Mouse (Mus musculus) left cerebral cortex, postnatal 25 days (tissue): ENCODE measurements around the gene Tnrc18. TPM values are rescaled to one million over a fixed set of nuclear protein-coding genes. Genes with fewer than 3 reads are reported as not detected.
A peak's percentile ranks its signal among the peaks of the same experiment; 100 is the strongest.
"Not testable (repeated sequence)": the region's sequence is repeated elsewhere in the genome, so short reads cannot be mapped to it uniquely, and the experiment has no call there.

Experiments used
- DNase-seq, 2 experiments: peaks; one replicate each; pipeline ENCODE4 v3.0.0; 2022; ENCODE audit warnings: low spot score in 2 of 2, mixed read lengths in 1 of 2
- intact Hi-C: fragments of 180-260 bp; cut with DNase I; formaldehyde crosslinking; loops from one replicate; pipeline ENCODE4 v1.15.1; 2025
- total RNA-seq, 2 experiments: library from RNA; stranded (reverse); gene quantifications; 2 replicates each; pipeline ENCODE4 v1.2.3; 2021

The Tnrc18 gene
- 100 to 1,000 TPM; 114 to 125 TPM for total RNA-seq

DNA sequence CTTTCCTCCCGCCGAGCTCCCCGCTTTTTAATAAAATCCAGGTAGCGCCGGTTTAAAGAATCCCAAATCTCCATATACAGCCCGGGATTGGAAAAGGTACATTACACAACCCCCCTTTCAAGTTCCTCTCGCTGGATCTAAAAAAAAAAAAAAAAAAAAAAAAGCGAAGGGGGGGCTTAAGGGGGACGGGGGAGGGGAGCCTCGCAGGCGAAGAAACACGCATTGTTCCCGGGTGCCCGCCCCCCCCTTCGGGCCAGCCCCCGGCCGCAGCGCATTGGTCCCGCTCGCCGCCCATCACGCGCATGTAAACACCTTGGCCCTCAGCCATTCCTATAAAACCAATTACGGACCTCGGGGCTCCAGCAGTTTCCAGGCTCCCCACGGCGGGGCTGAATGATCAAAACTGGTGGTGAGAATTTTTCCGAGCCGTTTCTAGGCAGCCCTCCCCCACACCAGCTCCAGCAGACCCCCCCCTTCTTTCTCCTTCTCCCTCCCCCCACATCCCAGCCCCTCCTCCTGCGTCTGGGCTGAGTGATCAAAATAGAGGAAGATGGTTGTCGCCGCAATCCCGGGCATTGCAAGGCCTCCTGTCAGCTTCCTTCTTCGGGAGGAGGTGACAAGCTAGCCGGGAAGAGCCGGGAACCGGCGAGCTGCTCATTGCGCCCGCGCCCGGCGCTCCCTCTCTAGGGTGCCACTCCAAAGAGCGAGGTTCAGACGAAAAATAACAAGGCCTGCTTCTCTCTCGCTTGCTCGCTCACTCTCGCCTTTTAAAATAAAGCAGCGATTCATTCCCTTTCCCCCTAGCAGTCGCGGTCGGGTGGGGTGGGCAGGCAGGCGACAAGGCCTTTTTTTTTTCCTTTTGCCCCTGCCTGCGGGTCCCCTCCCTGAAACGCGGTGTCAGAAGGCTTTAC is at the start of gene Tnrc18:
TSS of gene Tnrc18 (minus strand) at position 139 of the 911 bp plus-strand sequence.
- intact Hi-C loops: loop anchor here (1.0 to 5.0 kb wide), 6 partner anchors 51 to 151 kb away; no protein-coding TSS in a partner anchor
- peak; percentile 98 to 99 for DNase-seq

DNA sequence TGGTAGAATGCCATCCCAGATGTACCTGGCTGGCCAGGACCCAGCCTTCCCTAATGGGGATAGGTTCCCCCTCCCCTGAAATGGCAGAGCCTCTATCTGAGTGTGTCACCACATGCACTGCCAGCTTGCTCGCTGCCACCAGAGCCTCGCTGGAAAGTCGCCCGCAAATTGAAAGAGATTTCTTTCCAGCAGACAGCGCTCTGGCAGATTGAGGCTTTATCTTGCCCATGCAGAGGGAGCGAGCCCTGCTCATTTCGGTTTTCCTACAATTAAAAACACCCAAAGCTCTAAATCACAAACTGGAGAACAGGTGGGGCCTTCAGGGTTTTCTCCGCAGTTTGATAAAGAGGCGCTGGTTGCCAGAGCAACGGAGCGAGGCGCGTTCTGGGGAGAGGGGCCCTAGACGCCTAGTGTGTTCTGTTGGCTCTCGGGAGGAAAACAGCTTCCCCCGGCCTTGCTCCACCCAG is 40.3 kb upstream of the Tnrc18 start:
- peak; percentile 76 to 85 for DNase-seq
- intact Hi-C loops: no loop called here

DNA sequence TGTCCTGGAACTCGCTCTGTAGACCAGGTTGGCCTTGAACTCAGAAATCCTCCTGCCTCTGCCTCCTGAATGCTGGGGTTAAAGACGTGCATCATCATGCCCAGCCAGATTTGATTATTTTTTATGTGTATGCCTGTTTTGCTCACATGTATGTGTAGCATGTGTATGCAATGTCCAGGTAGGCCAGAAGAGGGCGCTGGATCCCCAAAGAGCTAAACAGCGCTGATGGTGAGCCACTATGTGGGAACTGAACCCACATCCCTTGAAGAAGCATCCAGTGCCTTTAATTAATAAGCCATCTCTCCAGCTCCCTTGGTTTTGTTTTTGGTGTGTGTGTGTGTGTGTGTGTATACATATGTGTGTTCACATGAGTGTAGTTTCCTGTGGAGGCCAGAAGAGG is 38.9 kb upstream of the Tnrc18 start:
- DNase-seq: no peak
- intact Hi-C loops: no loop called here

DNA sequence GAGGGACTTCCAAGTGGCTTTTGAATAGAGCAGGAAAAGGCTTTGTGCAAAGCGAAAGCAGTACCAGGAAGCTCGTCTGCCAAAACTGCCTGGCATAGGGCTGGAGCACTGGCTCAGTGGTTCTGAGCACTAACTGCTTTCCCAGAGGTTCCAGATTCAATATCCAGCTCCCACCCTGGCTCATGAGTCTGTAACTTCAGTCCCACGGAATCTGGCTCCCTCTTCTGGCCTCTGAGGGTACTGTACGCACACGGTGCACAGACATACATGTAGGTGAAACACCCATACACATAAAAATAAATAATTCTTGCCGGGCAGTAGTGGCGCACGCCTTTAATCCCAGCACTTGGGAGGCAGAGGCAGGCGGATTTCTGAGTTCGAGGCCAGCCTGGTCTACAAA is 37.4 kb upstream of the Tnrc18 start:
- peak in 1 of 2 experiments; percentile 47 for DNase-seq
- intact Hi-C loops: no loop called here

DNA sequence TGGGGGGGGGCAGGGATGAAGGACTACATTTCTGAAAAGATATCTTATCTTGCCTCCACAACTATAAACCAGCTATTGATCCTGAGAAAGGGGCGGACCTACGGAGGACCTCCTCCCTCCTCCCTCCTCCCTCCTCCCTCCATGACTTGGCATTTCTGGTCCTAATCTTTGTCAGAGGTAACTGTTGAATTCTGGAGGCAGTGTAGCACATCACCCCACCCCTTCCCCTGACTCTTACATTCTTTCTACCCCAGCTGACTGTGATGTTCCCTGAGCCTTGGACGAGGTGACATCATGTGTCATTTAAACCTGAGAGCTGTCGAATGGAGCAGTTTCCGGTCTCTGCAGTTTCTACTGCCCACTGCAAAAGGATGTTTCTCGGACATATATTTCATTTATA is 36.1 kb upstream of the Tnrc18 start:
- intact Hi-C loops: no loop called here
- DNase-seq: no peak

DNA sequence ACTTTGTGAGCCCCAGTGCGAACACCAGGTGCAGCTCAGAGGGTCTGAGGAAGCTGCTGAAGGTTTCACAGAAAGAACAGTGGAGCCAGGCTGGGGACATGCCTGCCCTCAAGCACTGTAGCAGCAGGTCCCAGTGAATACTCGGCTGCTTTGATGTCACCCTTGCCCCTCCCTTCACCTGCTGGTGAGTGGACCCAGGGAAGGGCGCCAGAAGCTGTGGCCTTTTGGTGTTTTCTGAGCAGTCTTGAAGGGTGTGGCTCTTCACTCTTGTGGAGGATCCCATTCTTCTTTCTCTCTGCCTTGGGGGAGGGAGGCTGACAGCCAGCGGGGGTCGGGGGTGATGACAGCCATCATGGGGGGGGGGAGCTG is 34.2 kb upstream of the Tnrc18 start:
- DNase-seq: no peak
- intact Hi-C loops: no loop called here

DNA sequence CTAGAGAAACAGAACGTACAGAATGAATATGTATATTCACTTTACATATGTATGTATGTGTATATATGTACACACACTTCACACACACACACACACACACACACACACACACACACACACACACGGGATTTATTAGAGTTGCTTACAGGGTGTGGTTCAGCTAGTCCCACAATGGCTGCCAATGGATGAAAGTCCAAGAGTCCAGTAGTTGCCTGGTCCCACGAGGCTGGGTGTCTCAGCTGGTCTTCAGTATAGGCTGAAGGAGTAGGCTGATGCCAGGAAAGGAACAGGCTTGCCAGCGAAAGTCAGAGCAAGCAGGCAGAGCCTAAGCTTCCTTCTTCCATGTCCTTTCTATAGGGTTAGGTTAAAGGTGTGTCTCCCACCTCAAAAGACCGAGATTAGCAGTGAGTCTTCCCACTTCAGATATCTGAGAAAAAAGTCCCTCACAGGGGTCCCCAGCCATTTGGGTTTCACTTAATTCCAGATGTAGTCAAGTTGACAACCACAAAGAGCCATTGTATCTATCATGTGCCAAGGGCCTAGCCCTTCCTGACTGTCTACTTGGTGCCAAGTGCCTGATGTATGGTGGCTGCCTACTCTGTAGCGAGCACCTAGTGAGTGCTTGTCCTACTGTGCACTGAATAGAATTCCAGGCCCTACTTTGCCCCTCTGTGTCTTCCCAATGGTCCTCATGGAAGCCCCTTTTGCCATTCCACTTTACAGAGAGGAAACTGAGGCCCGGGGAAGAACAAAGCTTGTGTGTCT is 33.6 kb upstream of the Tnrc18 start:
- intact Hi-C loops: no loop called here
- no peak for DNase-seq

DNA sequence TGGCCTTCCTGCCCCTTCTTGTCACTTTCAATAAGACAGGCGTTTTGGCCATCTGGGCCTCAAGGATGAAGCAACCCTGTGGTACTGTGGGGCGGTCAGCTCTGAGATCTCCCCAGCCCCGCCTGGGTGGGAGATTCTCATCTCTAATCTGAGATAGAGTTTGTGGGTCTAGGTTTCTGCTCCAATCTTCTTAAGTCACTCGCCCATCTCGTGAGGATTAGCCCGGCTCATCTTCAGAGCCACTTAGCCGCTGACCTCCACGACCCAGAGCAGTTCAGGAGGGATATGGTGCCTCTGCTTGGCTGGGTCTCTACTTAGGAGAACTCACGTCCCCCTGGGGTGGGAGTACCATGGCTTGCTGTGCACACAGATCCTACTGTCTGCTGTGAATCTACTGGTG is 33.0 kb upstream of the Tnrc18 start:
- intact Hi-C loops: no loop called here
- no peak for DNase-seq

DNA sequence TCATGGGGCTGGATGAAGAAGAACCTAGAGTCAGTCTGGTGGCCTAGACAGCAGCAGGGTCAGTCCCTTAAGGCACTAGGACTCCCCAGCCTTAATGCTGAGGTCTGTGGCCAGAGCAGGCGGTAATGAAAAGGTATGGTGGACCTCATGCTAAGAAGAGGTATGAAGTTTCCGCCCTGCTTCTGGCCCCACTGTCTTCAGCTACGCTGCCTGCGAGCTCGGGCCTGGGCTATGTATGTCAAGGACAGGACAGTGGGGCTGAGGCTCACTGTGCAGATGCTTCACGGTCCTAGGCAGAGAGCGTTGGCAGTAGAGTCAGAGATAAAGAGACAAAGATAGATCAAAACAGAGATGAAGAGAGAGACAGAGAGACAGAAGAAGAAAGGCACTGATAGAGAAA is 31.4 kb upstream of the Tnrc18 start:
- DNase-seq: no peak
- intact Hi-C loops: no loop called here

DNA sequence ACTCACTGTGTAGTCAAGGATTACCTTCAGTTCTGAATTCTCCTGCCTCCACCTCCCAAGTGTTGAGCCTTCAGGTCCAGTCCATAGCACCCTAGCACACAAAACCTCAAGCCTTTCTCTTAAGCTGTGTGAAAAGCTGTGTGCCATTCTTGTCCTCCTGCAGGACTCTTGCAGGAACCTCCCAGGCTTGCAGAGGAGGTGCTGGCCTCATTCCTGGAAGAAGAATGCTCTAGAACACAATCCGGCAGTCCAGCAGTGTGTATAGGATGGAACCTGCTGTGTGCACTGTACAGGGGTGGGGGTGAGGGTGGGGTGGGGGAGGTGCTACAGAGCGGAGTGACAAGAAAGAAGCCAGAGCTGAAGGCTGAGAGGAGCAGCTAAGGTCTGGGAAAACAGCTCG is 30.7 kb upstream of the Tnrc18 start:
- DNase-seq: peak in 1 of 2 experiments; percentile 36
- intact Hi-C loops: no loop called here

DNA sequence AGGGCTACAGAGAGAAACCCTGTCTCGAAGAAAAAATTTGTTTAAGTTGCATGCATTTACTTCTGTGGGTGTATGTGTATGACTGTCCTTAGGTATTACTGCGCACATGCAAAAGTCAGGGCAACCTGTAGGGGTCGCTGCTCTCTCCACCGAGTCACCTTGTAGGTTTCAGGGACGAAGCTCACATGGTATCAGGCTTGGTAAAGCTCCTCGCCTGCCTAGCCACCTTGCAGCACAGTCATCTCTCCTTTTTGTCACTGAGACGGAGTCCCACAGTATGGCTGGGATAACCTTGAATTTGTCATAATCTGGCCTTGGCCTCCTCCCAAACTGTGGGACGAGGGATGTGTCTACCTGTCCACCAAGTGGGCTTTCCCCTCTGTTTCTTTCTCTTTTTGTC is 27.0 kb upstream of the Tnrc18 start:
- intact Hi-C loops: no loop called here

DNA sequence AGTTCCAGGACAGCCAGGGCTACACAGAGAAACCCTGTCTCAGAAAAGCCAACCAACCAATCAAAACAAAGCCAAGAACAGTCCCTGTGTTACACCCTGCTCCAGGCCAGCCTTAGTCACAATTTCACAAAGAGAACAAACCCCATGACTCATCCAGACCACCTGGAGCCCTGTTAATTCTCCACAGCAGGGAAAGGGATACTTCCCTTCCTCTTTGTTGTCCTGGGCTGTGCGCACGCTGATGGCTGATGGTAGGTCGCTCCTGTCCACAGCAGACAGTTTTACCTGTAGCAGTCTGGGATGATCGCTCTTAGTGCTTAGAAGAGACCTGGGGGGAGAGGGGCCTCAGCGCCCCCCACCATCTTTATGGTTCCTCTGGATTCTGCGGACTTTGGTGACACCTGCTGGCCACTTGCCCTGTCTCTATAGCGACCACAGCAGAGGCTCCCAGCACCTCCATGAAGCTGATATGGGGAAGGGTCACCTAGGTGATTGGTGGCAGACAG is 24.7 kb upstream of the Tnrc18 start:
- no peak for DNase-seq
- intact Hi-C loops: no loop called here

More for the DNA sequence above, 27.0 kb upstream of the Tnrc18 start:
- no peak for DNase-seq

DNA sequence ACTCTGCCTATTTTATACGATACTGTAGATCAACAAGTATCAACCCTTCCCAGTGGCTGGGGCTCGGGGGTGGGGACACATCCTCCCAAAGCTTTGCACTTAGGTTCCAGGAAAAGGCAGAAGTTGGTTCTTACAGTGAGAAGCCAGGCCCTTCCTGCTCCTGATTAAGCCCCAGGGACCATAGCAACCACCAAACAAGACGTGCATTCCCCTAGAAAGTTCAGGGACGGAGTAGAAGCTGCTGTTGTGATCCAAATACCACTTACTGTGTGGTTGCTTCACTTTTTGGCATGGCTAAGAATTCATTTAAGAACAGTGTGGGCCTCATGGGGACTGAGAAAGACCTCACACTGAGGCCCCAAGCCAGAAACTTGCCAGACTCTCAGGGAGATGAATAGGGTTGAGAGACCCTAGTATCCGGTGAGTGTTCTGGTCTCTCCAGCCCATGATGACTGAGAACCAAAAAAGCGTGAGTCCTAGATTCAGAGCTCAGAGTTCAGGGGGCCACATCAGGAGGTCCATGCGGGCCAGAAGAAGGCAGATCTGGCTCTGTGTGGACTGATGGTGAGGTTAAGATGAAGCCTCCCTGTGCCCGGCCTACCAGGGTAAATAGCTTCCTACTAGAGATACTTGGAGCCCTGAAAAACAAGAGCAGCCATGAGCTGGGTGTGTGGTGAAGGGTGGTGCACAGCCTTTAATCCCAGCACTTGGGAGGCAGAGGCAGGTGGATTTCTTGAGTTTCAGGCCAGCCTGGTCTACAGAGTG is 24.1 kb upstream of the Tnrc18 start:
- intact Hi-C loops: loop anchor here (2.0 kb wide), 1 partner anchor 119 kb away; no protein-coding TSS in a partner anchor
- no peak for DNase-seq

DNA sequence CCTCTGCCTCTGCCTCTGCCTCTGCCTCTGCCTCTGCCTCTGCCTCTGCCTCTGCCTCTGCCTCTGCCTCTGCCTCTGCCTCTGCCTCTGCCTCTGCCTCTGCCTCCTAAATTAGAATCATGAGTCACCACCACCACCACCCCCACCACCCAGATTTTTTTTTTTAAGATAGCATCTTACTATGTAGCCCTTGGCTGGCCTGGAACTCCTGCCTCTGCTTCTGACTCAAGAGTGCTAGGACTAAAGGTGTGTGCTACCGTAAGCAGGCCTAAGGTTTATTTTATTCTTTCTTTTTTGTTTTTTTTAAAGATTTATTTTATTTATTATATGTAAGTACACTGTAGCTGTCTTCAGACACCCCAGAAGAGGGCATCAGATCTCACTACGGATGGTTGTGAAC is 20.0 kb upstream of the Tnrc18 start:
- intact Hi-C loops, DNase-seq: not testable (repeated sequence)

DNA sequence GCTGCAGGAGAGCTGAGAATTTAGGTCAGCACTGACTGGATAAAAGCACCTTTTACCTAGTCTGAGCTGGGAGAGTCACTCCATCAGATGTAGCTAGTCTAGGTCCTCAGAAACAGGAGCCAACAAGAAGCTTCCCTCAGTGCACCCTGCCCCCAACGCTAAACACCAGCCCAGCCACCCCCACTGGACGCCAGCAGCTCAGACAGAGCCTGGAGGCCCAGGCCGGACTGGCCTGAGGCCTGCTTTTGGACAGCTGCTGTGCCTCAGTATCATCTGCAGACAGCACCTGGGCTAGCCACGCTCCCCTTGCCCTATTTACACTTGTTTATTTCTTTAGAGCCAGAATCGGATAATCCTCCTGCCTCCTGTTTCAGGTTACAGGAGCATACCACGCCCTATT is 19.4 kb upstream of the Tnrc18 start:
- DNase-seq: no peak
- intact Hi-C loops: no loop called here

DNA sequence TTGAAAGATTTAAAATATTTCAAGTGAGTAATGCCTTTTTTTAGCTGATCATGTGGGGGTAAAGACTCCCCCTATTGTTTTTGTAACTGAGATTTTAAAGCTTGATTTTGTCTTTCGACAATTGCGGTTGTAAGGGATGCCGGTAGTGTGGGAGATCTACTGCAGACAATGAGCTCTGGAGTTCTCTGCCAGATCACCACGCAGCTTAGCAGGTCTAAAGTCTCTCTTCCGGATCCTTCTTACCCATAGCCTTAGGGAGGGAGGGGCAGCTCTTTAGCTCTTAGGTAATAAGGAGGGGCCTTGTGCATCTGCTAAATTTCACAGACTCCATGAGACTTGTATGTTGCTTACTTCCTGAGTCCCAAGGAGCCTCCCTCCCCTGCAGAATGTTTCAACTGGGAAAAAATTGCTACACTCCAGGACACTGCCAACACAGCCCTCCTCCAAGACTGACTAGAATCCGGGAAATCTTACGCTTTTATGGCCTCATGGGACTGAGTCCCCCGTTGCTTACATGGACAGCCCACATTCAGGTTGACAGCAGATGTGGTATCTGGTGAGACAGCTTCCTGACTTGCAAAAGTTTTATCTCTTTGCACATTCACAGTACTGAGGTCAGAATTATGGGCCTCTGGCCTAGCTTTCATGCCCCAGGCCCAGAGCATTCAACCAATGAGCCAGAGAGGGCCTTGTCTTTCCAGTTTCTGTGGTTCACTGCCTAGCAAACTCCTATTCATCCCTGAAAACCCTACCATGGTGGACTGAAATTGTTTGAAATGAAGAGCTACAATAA is 16.4 kb upstream of the Tnrc18 start:
- intact Hi-C loops: no loop called here
- DNase-seq: peak in 1 of 2 experiments; percentile 58

DNA sequence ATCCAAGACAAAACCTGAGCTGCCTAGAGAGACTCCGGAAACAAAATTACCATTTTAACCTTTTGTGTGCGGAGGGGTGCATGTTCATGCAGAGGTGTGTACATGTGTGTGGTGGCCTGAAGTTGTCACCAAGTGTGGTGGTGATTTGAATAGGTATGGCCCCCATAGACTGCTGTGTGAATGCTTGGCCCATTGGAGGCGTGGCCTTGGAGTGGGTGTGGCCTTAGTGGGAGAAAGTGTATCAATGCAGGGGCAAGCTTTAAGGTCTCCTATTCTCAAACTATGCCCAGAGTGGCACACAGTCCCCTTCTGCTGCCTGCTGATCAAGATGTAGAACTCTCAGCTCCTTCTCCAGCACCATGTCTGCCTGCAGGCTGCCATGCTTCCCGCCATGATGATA is 8.7 kb upstream of the Tnrc18 start:
- no peak for DNase-seq
- intact Hi-C loops: no loop called here

DNA sequence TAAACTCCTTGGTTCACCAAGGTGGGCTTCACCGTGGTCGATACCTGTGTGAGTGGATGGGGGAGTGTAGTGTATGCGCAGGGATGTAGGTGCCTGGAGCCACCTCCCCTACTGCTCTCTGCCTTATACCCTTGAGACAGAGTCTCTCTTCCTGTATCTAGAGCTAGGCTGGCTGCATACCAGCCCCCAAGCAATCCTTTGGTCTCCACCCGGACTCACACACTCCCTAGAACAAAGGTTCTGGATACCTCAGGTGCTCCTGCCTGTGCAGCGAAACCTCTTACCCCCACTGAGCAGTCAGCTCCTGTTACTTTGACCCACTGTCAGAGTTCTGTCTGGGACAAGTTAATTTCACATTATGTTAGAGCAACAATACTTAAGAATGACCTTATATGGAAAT is 8.2 kb upstream of the Tnrc18 start:
- intact Hi-C loops: no loop called here
- no peak for DNase-seq

DNA sequence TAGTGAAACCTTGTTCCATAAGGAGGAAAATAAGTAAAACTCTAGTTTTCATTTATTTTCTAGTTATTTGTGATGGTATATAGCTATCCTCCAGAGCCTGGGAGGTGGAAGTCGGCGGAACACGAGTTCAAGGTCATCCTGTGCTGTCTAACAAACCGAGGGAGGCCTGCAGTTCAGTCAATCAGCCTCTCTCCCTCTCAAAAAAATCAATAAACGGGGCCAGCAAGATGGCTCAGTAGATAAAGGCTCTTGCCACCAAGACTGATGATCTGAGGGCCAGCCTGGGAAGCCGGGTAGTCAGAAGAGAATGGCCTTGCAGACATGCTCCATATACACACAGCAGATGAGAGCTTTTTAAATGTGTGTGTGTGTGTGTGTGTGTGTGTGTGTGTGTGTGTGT is 6.6 kb upstream of the Tnrc18 start:
- intact Hi-C loops: no loop called here
- DNase-seq: no peak
